Mouse (Mus musculus): ENCODE results near the gene St7l.

- TF ChIP-seq CTCF (IDR thresholded peaks at IDR 0.05; ENCODE audit: low read depth) (no peak), EP300 (IDR thresholded peaks at IDR 0.05; ENCODE audit: low read depth) (no peak)
Observed at GRCm38 (mm10) chr3:104818749-104819134, 45.1 kb upstream of the St7l start.
